Mouse (Mus musculus) megakaryocyte-erythroid progenitor cell, adult 5 weeks (primary cell): ENCODE measurements around the gene Kcnq5. TPM values are rescaled to one million over a fixed set of nuclear protein-coding genes. Genes with fewer than 3 reads are reported as not detected.

Experiments used
- polyA plus RNA-seq: library from polyadenylated mRNA; stranded (reverse); fragments of >175 nt; gene quantifications from 2 replicates; pipeline ENCODE4 v1.2.3, GENCODE M21; 2012

Gene Kcnq5
- polyA plus RNA-seq = 0.61 and 0.76 TPM in 2 replicates

DNA sequence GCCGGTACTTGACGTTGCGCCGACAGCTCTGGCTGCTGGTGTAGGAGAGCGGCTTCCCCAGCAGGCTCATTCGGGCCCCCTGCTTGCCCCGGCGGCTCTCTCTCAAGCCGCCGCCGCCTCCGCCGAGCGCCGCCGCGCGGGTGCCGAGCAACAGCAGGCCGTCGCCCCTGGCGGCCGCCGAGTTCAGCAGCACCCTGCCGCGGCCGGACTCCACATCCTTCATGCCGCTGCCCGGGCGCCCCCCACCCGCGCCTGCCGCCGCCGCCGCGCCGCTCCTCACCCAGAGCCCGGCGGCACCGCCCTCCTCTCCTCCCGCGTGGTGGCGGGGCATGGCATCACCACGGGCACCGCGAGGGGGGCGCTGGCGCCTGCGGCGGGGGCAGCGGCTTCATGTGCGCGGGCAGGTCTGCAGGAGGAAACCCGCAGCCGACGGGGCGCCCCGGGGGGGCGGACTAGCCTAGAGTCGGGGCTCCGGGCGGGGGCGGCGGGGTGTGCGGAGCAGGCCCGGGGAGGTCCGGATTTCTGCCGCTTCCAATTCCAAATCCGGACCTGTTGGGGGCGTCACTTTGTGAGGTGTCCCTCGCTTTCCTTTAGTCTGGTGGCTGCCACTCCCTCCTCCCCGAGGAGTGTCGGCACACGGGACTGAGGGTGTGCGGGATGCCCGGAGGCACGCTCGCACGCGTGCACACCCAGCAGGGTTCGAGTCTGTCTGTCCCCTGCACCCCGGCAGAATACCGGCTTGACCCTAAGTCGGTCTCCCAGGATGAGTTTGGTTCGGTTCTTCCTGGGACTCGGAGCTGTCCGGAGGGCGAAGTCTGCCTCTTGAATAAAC is at the start of gene Kcnq5:
Gene Kcnq5 (minus strand): TSS at position 692 of the 832 bp plus-strand sequence.

DNA sequence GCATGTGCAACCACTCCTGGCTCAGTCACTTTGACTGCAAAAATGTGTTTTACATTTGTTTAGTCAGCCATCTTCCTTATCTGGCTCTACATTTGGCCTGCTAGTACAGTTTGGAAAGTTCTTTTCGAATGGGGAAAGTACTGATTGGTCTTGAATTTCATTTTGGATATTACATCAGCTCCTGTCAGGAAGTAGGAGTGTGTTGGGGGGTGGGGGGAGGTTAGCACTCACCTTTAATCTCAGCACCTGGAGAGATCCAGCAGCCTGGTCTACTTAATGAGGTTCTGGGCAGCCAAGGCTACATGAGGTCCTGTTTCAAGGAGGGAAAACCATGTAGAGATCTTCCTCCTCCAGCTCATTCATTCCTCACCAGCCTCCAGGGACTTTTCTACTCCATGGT is 578.5 kb downstream of the Kcnq5 start, which contains the start of gene Khdc1b:
Gene Khdc1b (plus strand): TSS at position 301 of the 400 bp plus-strand sequence.

DNA sequence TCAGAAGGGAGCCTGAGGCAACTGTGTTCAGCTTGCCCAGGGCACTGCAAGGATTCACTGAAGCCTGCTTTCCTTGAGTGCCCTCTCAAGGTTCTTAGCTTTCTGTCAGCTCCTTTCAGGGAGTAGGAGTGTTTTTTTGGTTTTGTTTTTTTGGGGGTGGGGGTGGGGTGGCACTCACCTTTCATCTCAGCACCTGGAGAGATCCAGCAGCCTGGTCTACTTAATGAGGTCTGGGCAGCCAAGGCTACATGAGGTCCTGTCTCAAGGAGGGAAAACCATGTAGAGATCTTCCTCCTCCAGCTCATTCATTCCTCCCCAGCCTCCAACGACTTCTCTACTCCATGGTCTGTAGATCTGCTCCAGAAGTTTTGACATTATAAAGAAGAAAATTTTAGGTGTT is 593.7 kb downstream of the Kcnq5 start, which contains the start of gene Khdc1c:
Gene Khdc1c (plus strand): TSS at position 301 of the 400 bp plus-strand sequence.

DNA sequence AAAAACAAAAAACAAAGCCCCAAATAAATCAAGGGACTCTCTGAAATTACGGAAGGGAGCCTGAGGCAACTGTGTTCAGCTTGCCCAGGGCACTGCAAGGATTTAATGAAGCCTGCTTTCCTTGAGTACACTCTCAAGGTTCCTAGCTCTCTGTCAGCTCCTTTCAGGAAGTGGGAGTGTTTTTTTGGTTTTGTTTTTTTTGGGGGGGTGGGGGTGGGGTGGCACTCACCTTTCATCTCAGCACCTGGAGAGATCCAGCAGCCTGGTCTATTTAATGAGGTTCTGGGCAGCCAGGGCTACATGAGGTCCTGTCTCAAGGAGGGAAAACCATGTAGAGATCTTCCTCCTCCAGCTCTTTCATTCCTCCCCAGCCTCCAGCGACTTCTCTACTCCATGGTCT is 612.4 kb downstream of the Kcnq5 start, which contains the start of gene Khdc1a:
Gene Khdc1a (plus strand): TSS at position 301 of the 400 bp plus-strand sequence.

